Mouse (Mus musculus): ENCODE results near the gene Myrfl. TPM values are rescaled to one million over a fixed set of nuclear protein-coding genes. Genes with fewer than 3 reads are reported as not detected.

Gene Myrfl
- total RNA-seq, 2 experiments from 2014 or later = not detected

DNA sequence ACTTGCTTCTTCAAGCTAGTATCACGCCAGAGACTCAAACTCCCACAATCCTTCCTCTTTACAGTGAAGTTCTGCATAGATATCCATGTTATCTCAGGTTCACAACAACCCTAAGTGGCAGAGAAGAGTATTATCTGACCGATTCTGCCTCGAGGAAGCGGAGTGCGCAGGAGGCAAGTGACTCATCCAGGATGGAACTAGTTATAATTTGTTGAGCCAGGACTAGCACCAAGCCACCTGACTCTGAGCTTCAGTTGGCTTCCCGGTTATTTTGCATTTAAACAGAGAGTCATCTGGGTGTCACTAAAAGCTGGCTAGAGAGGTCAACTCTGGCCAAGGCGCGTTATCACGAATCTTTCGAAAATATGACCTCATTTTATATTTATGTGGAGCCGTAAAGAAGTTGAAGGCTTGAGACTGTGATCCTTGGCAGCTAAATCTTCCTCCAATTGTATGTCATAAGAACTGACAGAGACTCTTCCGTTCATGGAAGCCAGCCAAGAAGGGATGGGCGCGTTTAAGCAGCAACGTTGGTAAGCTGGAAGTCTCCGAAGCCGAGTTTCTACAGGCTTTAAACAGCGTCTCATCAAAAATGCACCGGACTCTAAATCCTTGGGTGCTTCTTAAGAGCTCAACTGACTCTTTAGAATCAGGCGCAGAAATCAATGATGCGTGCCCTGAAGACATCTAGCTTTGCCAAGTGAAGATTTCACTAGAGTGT, 125.3 kb downstream of the Myrfl start:
- no peak for ATAC-seq (replicated peaks; ENCODE audit: low FRiP score, low TSS enrichment, poor library complexity, severe bottlenecking)

DNA sequence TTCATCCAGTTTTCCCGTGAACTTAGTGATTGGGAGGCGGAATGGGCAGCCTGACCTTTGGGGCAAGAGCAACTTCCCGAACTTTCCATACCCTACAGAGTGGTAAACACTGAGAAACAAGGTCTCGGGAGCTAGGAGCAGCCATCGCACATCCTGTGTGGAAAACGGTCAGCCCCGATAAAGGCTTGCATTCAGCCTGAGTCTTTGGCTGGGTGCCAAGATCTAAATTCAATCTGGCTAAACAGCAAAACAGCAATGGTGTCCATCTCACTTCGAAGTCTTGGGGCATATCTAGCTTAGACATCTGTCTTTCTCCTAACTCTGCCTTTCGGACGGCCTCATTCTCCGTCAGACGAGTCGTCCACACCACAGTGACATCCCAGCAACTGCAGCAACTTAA, 128.1 kb downstream of the Myrfl start:
- ATAC-seq (replicated peaks; ENCODE audit: low FRiP score, low TSS enrichment, poor library complexity, severe bottlenecking) = no peak

DNA sequence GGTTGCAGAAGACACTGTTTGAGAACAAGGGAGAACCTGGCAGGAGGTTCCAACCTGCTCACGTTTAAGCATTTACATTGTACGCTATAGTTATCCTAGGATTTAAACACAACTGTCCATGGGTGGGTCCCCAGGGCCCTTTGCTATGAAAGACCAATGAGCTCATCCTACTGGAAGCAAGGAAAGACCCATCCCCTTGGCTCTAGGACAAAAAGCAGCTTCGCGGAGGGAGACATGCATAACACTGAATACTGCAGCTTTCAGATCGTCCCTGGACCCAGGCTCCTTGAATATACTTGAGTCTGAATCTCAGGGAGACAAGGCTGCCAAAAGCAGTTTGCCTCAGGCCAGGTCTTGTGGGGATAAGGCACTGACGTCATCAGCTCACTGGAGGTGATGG, 130.2 kb downstream of the Myrfl start:
- ATAC-seq (replicated peaks; ENCODE audit: low FRiP score, low TSS enrichment, poor library complexity, severe bottlenecking) = no peak

DNA sequence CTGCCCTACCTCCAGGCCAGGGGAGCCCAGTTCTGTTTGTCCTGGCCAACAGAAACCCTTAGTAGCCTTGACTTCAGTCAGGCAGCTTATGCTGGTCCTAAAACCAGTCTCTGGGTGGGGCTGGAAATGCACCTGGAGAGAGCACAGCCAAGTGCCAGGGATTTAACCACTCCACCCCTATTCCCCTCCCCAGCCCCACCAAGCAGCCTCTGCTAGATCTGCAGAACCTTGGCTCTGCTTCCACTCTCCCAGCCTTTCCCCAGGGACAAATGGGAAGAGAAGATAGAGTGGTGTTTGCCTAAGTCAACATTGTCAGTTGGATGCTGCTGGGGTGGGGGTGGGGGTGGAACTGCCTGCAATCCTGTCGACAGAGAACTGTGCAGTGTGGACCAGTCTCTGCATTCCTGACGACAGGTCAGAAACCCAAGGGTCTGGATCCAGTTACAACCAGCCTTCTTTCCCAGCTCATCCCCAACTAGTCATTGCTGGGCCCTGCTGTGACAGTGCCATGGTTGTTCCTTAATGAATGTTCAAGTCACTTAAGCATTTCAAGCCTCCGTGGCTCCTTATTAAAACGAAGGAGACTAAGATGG, 135.1 kb downstream of the Myrfl start:
- ATAC-seq (replicated peaks; ENCODE audit: low FRiP score, low TSS enrichment, poor library complexity, severe bottlenecking) = no peak

DNA sequence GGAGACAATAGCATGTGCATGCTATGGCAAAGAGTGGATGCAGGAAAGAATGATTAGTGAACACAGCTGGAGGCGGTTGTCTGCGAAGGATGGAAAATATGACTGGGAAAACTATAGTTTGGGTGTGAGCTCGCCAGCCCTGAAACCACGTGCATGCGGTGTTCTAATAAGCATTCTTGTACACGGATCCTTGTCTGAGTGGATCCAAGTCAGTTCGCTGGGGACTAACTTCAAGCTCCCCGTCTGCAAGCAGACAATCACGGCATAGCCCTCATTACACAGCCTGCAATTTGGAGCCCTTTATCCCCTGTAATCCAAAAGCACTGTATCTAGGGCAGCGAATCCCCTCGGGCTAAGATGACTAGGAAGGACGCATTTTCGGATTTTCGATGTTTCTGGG, 136.2 kb downstream of the Myrfl start:
- no peak for ATAC-seq (replicated peaks; ENCODE audit: low FRiP score, low TSS enrichment, poor library complexity, severe bottlenecking)

DNA sequence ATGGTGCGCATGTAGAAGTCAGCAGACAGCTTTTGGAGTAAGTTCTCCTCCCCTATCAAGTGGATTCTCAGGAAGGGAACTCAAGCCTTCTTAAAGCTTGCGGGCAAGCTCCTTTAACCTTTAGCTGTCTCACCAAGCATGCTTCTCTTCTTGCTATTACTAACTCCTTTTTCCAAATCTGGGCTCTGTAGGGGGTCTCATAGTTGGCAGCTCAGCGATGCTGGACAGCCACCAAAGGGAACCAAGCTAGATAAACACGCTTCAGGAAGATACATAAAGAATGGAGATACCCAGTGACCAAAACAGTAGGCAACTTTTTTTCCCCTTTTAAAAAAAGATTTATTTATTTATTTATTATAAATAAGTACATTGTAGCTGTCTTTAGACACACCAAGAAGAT, 136.9 kb downstream of the Myrfl start:
- no peak for ATAC-seq (replicated peaks; ENCODE audit: low FRiP score, low TSS enrichment, poor library complexity, severe bottlenecking)

DNA sequence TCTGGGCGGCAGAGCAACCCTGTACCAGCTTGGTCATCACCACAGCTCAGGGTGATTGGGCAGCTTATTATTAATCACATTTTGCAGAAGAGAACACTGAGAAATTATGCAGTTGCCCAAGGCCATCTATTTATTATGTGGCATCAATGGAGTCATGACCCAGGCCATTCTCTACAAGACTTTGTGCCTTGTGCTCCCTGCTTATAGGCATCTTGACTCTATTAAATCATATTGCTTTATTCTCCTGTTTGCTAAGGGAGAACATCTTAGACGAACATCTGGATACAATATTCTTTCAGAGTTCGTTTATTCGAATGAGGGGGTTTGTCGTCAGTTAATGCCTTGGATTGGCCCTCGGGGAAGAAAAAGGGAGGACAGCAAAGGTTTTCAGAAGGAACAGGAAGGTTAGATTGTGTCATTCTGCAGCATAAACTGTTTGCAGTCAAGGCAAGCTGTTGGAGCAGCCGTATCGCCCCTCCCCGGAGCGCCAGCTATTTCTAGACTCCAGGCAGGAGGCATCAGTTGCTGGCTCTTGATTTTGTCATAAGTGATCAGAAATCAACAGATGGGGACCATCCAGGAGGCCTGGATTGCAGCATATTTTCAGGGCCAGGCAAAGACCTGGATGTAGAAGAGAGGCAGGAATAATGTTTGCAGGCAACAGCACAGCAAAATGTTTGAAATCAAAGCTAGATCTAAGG, 140.7 kb downstream of the Myrfl start:
- no peak for ATAC-seq (replicated peaks; ENCODE audit: low FRiP score, low TSS enrichment, poor library complexity, severe bottlenecking)

DNA sequence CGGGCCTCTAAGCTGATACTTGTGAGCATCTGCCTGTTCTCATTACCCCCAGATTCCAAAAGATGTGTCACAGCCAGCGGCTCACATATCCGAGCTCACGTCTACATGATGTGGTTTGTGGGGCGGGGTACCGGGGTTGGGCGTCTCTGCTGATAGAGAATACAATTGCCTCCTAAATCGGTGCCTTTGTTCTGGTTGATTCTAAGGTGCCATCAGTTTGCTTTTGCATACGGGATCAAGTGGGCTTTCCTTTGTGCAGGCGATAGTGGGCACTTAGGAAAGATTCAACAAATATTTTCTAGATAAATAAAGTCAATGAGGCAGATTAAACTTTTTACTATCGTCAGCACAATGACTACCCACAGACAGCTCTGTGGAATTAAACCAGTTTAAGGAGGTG, 141.8 kb downstream of the Myrfl start:
- no peak for ATAC-seq (replicated peaks; ENCODE audit: low FRiP score, low TSS enrichment, poor library complexity, severe bottlenecking)

DNA sequence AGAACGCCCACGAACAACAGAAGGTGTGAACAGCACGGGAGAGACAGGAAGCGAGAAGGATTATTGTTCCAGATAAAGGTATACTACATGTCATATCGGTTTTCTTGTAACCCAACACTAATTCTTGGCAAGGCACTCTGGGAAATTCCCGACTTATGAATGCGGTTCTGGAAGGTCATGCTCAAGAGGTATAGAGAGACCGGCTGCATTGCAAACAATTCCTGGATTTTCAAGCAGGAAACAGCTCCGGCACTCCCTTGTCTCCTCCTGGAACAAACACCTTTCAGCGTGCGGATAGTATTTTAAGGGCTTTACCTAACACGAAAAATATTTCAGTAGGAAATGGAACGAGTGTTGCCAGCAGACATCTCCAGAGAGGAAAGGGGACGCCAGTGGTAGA, 145.8 kb downstream of the Myrfl start:
- no peak for ATAC-seq (replicated peaks; ENCODE audit: low FRiP score, low TSS enrichment, poor library complexity, severe bottlenecking)

DNA sequence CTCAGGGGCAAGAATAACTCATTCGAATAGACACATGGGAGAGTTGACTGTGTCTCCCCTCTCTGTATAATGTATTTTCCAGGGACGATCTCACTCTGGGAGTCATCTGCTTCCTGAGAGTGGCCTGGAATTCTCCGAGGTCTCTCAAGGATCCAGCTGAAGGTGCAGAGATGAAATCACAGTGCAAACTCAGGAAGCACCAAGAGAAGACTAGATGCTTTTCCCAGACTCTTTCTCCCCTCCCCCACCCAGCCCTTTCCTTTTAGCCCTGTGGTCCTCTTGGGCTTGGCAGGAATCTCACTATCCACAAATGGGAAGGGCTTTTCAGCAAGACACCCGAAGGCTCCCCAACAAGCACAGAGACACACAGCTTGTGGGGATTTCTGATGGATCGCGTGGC, 146.7 kb downstream of the Myrfl start:
- ATAC-seq (replicated peaks; ENCODE audit: low FRiP score, low TSS enrichment, poor library complexity, severe bottlenecking) = no peak

DNA sequence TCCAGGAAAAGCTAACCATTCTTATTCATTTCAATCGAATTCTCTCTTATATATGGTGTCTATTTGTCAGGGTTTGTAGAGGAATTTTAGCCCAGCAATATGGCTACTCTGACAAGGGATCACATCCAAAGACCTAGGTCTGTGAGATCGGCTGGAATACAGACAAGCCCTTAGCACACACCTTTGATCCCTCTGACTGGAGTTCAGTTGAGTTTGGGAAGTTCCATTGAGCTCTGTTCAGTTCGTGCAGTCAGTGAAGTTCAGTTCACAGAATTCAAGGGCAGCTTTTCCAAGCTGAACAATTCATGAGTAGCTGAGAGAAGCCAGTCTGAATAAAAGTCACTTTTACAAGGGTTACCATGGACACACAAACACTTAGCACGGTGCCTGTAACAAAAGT, 148.0 kb downstream of the Myrfl start:
- no peak for ATAC-seq (replicated peaks; ENCODE audit: low FRiP score, low TSS enrichment, poor library complexity, severe bottlenecking)

DNA sequence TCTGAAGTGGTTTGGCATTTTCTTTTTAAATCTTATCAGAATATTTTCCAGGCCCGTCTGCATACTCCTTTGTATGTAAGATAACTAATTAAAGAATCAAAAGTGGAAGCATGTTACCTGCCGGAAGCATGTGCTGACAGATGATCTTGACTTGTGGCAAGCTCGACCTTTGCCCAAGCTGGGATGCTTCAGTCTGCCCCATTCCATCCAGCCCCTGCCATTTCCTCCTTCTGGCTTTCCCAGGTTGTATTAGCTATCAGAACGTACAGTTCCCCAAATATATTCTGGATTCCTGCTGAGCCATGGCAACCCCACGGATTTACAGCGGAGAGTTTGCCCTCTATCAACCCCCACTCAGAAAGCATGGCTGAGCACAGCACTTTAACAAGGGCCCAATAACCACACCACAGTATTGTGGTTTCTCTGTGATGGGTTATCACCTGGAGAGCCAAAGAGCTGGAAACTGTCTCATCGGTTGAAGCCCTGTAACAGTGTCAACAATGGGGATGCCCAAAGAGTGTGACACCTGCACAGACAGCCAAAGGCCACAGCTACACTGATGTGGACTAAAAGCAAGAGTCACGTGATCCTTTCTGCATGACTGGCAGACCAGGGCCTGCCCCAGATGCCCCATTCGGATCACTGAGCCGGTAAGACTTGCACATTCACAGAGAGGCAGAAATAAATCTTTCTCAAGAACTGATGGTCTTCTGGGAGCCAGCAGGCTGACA, 150.3 kb downstream of the Myrfl start:
- no peak for ATAC-seq (replicated peaks; ENCODE audit: low FRiP score, low TSS enrichment, poor library complexity, severe bottlenecking)

DNA sequence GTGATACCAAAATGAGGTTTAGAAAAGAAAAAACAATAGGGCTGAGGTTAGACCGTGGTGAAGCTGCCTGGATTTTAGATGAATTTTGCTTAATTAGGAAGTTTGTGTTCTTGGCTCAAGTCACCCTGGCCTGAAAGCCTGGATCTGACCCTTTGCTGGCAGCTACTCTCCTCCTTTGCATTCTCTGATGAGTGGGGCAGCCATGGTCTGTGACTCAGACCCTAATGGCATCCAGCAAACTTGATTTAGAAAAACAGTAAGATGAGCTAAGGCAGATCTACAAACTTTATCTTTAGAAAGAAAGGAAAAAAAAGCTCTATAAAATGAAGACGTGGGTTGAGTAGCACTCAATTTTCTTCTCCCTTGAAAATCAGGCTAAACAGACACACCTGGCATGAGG, 154.0 kb downstream of the Myrfl start:
- no peak for ATAC-seq (replicated peaks; ENCODE audit: low FRiP score, low TSS enrichment, poor library complexity, severe bottlenecking)

DNA sequence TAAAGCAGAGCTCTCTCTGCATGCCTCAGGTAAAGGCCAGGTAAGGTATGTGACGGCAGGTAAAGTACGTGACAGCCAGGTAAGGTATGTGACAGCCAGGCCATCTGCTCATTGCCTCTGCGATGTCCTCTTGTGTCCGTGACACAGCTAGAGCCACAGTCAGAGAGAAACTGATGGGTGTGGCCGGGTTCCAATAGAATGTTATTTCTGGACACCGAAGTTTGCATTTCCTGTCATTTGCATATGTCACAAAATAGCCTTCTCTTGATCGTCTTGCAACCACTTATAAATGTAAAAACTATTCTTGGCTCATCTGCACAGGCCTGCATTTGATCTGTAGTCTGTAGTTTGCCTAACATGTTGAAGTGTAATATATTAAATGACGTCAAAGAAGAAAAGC, 154.5 kb downstream of the Myrfl start:
- no peak for ATAC-seq (replicated peaks; ENCODE audit: low FRiP score, low TSS enrichment, poor library complexity, severe bottlenecking)

DNA sequence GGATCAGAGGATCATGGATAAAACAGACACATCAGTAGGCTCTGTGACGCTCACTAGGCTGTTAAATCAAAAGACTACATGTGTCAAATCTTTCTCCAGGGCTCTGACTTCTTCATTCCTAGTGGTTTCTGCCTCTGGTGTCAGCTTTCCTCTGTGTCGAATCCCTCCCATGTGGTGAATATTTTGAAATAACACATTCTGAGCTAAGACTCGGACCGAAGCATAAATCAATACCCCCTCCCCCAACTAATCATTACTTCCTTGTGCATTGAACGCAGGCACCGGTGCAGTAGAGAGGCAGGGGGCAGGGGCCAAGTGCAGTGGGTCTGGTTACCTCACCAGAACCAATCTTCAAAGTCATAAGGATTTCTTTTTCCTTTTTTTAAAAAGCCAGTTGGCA, 155.4 kb downstream of the Myrfl start:
- no peak for ATAC-seq (replicated peaks; ENCODE audit: low FRiP score, low TSS enrichment, poor library complexity, severe bottlenecking)

DNA sequence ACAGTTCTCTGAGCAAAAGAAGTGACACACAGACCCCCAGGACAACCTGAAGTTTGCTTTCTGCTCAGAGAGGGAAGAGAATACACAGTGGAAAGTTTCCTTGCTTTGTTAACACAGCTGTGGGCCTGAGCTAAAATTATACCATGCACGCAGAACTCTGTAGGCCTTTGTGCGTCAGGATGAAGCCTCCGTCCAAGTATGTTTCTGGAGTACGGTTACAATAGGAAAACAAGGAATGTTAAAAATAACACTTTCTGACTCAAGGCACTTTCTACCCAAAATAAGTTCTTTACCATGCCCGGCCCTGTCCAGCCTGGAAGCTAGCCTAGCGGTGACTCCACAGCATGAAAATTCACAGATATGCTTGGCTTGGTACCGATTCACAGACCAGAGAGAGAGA, 156.6 kb downstream of the Myrfl start:
- no peak for ATAC-seq (replicated peaks; ENCODE audit: low FRiP score, low TSS enrichment, poor library complexity, severe bottlenecking)

DNA sequence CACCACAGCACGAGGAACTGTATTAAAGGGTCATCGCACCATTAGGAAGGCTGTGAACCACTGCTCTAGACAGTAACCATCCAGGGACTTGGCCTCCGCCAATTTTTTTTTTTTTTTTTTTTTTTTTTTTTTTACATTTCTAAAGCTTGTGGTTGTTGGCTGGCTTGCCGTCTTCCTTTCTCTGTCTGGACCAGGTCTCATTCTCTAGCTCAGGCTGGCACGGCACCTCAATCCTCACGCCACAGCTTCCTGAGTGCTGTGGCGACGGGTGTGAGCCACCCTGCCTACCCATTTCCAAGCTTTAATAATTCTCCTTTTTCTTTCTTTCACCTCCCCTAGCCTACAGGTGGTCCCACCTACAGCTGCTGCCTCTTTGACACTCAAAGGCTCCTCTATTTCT, 158.2 kb downstream of the Myrfl start:
- ATAC-seq (replicated peaks; ENCODE audit: low FRiP score, low TSS enrichment, poor library complexity, severe bottlenecking) = no peak

DNA sequence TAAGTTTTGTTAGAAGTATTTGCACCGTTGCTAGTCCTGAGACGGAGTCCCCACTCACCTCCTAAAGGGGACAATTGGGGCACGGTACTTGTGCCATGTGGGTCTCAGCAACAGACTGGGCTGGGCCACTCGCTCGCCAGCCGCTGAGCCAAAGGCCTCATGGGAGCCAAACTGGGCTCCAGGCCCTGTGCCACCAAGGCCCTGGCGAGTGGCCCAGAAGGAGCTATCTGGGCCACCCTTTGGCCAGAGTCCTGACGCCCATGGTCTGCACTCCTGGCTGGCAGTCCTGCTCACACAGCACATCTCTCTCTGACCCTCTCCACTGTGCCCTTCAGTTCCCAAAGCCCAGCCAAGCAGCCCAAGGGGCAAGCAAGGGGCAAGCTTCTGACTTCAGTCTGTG, 161.1 kb downstream of the Myrfl start:
- no peak for ATAC-seq (replicated peaks; ENCODE audit: low FRiP score, low TSS enrichment, poor library complexity, severe bottlenecking)

DNA sequence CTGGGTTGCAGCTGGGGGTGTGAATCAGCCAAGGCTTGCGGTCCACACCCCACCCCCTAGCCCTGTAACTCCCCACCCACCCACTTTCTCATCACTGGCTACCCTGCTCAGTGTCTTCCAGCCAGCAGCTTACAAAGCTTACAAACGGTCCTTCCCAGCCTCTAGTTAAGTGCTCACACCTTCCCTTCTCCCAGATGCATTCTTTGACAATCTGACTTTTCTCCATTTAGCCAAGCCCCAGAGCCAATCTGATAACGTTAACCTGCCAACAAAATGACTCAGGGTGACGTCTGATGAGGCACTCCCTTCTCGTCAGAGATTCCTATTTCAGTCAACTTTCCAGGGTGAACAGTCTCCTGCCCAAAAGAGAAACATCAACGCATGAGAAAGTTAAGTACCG, 163.1 kb downstream of the Myrfl start:
- ATAC-seq (replicated peaks; ENCODE audit: low FRiP score, low TSS enrichment, poor library complexity, severe bottlenecking) = no peak

DNA sequence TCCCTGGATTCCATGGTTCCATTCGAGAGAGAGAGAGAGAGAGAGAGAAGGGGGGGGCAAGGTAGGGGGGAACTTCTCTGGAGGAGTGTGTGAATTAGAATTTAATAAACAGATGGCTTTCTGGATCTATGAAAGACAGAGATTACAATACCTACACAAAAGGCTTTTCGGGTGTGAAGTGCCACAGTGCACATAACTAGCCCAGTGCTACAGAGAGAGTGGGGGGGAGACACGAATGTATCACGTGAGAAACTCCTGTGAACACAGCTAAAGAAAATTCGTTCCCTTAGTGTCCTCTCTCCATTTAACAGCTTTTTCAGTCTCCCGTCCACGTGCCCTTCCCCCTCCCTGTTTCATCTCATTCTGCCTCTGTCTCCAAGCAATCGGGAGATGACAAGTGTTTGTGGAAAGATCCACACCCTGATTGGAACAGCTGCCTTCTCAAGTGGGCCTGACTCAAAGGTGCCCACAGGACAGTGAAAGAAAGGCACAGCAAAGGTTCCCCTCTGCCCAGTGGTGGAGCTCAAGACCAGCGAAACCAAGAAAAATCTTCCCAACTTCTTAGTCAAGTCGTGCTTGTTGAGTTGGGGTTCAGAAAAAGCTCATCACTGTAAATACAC, 166.6 kb downstream of the Myrfl start:
- no peak for ATAC-seq (replicated peaks; ENCODE audit: low FRiP score, low TSS enrichment, poor library complexity, severe bottlenecking)

Measured in megakaryocyte-erythroid progenitor cell, adult 5-6 weeks (primary cell).